21 mouse cellular contexts compared by ENCODE assay signal in genomic region chr11:109512995-109513675, GRCm38 (mm10).
"Had no signal": no experiment of that assay in that cellular context is flagged by ENCODE, and none has a peak within 500 bp of the region (broad histone marks: within the 10 kb centered on the region; RNA-seq: fewer than 3 reads in every experiment).

No protein-coding gene starts in this region.

- H3K9me3 ChIP-seq: lung, embryonic 15.5 days; midbrain, embryonic 10.5 days; midbrain, embryonic 15.5 days; neural tube, embryonic 15.5 days had no signal

- H3K4me3 ChIP-seq: layer of hippocampus, adult 2 months; left cerebral cortex, adult 2 months; lung, embryonic 15.5 days; megakaryocyte, embryonic 14.5 days; midbrain, embryonic 10.5 days; midbrain, embryonic 15.5 days; neural tube, embryonic 12.5 days; neural tube, embryonic 15.5 days had no signal

- H3K27ac ChIP-seq: layer of hippocampus, adult 2 months; left cerebral cortex, adult 2 months; liver, embryonic 14.5 days; lung, embryonic 15.5 days; midbrain, embryonic 10.5 days; midbrain, embryonic 15.5 days; neural tube, embryonic 12.5 days; neural tube, embryonic 15.5 days had no signal

- H3K36me3 ChIP-seq: lung, embryonic 15.5 days; midbrain, embryonic 10.5 days; midbrain, embryonic 15.5 days; neural tube, embryonic 12.5 days; neural tube, embryonic 15.5 days had no signal

- H3K4me2 ChIP-seq: lung, embryonic 15.5 days; midbrain, embryonic 15.5 days; neural tube, embryonic 12.5 days; neural tube, embryonic 15.5 days had no signal

- H3K4me1 ChIP-seq: midbrain, embryonic 15.5 days; neural tube, embryonic 12.5 days; neural tube, embryonic 15.5 days had no signal

- H3K27me3 ChIP-seq: lung, embryonic 15.5 days; midbrain, embryonic 15.5 days; neural tube, embryonic 12.5 days; neural tube, embryonic 15.5 days had no signal

- H3K9ac ChIP-seq: liver, embryonic 14.5 days; lung, embryonic 15.5 days; midbrain, embryonic 15.5 days; neural tube, embryonic 12.5 days; neural tube, embryonic 15.5 days had no signal

- ATAC-seq: midbrain, embryonic 15.5 days had no signal

- DNase-seq: kidney, adult 11 months; kidney, adult 8-10 months; kidney, postnatal 14 days; layer of hippocampus, postnatal 36 days; lung, adult 18-20 months; lung, postnatal 10 days; lung, postnatal 36 days; right cerebral cortex, adult 18-20 months; right cerebral cortex, postnatal 14 days; right cerebral cortex, postnatal 4 days; thymus, adult 18-20 months; thymus, postnatal 36 days had no signal
